Mouse (Mus musculus) gastrocnemius, postnatal 4 days (tissue): ENCODE results near the gene Pax4. TPM values are rescaled to one million over a fixed set of nuclear protein-coding genes. Genes with fewer than 3 reads are reported as not detected.

Experiments
- DNase-seq, 2 experiments: peaks; one replicate each; pipeline ENCODE4 v3.0.0; 2021 to 2022; ENCODE audit warnings: low spot score in 2 of 2, mixed read lengths in 2 of 2
- long read RNA-seq, 2 experiments: library from polyadenylated mRNA; stranded (forward); transcript quantifications; one replicate each; pipeline ENCODE4 v2.0.0; 2021
- total RNA-seq, 2 experiments: library from RNA; stranded (reverse); gene quantifications; 2 replicates each; pipeline ENCODE4 v1.2.3; 2021

Pax4 gene
- not detected for total RNA-seq
- long read RNA-seq, experiment 1: 0 reads
- long read RNA-seq, experiment 2: 0 reads

DNA sequence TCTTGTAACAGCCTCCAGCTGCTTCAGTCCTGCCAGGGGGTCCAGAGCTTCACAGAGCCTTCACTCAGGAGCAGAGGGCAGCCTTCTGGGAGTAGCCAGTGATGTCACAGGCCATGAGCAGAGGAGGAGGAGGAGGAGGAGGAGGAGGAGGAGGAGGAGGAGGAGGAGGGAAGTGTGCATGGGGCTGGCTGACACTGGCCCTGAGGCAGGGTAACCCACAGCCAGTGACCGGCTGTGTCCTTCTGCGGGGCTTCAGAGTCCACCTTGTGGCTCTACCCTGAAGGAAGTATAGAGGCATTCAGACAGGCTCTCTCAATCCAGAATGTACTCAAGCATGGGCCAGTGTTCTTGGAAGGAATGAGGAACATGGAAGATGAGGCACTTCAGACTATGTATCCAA lies at the start of gene Pax4:
Gene Pax4 (minus strand): TSS at position 101 of the 400 bp plus-strand sequence.
- no peak for DNase-seq

DNA sequence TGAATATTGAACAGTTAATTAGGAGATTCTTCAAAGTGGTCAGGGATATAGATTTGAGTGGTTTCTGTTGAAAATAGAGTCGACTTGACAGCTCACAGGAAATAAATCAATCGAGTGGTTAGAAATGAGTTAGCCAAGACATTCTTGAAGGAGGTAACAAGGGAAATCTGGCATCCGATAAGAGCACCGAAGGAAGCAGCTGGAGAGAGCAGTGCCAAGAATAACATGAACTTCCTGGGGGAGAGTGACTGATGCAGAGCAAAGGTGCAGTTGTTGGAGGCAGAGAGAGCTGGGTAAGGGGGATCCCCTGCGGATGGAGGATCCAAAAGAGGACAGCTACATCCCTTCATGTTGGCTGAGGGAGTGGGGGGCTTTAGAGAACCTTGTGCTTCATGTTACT lies 48.7 kb upstream of the Pax4 start:
- DNase-seq: no peak

DNA sequence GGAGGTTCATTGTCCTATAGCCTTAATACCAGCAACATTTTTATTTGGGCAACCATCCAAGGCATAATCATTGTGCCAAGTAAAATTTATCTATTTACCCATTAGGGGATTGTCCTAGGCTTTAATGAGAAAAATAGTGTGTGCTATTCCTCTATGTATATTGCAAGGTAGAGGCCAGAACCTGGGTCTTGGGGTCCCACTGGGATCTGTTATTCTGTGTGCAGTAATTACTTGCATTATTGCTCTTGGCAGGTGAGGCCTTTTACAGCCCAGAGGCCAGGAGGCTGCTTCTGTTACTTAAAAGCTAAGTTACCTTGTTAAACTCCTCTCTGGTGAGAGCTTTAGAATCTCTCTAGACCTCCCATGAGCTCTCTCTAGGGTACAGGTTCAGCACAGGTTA lies 42.0 kb upstream of the Pax4 start:
- no peak for DNase-seq

DNA sequence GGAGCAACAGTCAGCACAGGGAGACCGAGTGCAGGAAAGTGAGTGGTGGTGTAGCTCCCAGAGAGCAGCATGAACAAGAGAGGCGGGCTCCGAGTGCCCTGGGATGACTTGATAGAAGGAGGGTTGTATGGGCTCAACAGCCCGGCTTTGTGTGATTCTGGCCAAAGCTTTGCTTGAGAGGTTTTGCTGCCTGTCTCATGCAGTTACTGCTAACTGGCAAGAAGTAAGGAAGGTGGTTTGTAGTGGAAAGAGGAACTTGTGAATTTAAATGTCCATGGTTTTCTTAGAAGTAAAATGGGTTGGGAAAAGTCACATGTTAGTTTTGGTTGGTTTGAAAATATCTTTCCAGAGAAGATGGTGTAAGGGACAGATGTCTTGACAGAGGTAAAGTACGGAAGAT lies 41.5 kb upstream of the Pax4 start:
- no peak for DNase-seq

DNA sequence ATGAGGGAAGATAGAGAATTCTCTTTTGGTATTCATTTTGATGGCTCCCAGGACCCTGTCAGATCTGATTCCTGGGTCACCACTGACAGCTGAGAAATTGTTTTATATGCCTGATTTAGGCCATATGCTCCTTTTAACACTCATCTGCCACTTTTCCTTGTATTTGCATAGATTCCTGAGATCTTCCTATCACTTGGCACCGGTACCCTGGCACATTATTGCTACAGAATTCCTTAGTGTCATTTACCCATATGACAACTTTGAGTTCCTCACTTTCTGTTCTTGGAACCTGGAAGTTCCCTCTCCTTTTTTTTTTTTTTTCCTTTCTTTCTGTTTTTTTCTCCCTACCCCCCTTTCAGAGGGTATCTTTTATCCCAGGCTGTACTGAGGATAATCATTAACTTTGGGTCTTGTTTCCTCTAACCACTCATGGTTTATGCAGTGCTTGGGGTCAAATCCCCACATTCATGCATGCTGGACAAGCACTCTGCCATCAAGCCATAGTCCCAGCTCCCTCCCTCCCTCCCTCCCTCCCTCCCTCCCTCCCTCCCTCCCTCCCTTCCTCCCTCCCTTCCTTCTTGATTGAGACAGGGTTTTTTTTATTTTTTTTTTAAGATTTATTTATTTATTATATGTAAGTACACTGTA lies 39.2 kb upstream of the Pax4 start:
- DNase-seq: no peak

DNA sequence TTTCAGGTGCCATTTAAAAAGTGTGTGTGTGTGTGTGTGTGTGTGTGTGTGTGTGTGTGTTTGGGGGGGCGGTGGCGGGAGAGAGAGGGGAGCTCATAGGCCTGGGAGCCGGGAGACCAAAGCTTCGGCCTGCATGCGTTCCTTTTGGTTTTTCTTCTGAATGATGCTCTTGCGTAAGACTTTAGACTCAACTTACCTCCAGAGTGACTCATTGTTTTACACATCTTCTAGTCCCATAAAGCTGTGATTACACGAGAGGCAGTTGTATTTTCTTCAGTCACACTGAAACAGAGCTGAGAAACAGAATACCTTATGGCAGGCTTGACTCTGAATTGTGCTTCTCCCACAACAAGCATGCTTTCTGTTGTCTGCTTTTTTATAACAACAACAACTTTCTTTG lies 37.8 kb upstream of the Pax4 start:
- DNase-seq: no peak

DNA sequence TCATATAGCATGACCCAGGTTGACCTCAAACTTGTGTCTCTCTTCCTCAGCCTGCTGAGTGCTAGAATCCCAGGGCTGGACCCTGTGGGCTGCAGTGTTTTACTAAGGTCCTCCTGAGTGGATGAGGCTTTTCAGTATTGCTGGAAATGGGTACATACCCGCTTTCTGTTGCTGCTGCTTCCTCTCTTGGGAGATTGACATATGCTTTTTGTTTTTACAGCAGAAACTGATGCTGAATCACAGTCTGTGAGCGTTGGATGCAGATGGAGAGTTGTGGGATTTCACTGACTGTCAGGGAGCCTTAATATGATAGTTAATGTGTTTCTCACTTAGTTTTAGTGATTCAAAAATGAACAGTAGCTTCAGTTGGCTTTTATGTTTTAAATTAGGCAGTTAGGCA lies 37.3 kb upstream of the Pax4 start:
- DNase-seq: no peak

DNA sequence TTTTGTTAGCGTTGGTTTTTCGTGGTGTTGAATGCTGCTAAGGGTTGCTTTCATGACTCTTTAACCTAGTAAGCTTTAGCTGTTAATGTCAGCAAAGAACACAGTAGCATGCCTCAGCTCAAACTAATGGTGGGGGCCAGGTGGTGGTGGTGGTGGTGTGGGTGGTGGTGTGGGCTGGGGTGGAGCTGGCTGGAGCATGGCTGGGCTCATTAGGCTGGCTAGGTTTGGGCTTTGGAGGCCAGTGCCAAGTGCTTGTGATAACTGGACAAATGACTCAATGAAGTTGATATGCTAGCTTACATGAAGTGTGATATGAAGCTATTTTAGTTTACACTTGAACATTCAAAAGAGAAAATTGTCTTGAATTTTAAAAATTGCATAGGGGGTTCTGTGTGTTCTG lies 36.9 kb upstream of the Pax4 start:
- DNase-seq: no peak

DNA sequence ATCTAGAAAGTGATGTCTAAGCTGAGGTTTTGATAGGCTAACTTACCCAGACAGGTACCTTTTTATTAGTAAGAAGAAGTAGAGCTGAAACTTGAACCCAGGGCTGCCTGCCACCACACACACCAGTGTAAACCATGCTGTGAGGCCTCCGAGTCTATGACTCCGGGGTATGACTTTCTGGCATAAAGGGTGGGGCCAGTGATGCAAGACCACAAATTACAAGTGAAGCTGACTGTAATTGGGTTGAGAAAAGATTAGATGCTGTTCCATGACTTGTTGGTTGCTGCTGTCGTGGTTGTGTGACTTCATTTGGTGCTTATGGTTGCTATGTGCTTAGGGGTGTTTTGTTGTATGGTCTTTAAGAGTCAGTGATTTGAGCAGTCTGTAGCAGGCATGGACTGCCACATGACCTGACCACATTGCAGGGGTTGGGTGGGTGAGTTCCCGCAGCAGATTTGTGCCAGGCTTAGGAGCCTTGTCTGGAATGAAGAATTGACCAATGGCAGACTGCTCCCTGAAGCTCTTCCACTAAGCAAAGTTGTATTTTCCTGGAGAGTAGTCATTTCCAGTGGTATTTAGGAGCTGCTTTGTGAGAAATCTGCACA lies 33.7 kb upstream of the Pax4 start:
- DNase-seq: no peak

DNA sequence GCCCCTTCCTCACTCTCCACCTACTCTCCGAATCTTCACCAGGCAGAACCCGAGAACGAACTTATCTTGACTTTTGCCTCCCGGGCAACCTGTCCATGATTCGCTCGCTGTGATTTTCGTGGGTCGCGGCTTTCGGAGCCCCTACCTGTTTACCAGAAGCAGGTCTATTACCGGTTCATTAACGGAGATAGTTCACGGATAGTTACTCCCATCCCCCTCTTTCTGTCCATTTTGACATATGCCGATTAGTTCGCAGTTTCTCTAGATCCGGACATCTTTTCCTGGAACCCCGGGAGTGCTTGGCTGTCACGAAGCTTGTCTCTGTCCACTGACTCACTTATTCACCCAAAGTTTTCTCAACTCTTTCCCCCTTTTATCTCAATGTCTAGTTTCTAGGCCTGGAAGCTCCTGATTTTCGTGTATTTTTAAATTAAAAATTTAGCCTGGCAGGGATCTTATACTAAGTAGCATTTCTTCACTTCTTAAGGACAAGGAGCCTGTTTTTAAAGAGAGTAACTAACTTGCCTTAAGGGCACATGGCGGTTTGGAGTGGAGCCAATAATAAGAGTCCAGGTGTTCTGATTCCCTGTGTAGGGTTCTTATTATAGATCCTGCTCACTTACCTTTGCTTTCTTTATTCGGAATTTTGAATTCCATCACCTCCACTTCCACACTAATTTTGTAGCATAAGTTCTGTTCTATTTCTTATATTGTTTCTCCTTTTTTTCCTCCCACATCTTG lies 31.8 kb upstream of the Pax4 start:
- no peak for DNase-seq

DNA sequence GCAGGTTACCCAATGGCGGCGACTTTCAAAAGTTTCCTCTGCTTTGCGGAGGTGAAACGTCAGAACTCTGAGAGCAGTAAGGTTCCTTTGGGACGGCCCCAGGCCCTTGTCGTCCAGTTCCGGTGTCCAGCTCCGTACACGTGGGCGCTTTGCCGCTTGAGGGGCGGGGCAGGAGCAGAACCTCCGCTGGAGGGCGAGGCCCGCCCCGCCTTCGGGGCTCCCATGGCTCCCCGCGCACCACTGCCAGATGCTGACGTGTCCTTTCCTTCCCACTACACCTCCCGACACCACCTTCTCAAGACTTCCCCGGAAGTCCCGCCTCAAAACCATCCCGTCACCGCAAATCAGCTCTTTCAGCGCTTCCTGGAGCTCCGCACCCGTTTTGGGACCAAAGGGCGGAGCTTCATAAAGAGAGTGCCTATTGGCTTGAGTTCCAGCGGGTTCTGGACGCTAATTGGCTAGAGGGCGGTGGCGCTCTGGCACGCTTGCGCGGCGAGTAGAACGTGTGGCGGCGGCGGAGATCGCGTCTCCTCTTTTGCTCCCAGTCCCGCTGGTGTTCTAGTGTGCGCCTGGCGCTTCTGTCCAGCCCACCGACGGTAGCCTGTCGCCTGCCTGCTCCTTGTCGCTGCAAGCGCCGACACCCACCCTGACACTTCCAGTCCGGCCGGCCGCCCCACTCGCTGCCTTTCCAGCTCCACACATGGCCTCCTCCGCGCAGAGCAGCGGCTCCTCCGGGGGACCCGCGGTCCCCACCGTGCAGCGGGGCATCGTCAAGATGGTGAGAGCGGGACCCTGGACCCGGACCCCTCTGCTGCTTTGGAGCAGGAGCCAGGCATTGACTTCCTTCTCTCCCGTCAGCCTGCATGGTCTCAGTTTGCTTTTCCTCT lies 31.0 kb upstream of the Pax4 start:
- DNase-seq: peak; percentile 93 to 98

DNA sequence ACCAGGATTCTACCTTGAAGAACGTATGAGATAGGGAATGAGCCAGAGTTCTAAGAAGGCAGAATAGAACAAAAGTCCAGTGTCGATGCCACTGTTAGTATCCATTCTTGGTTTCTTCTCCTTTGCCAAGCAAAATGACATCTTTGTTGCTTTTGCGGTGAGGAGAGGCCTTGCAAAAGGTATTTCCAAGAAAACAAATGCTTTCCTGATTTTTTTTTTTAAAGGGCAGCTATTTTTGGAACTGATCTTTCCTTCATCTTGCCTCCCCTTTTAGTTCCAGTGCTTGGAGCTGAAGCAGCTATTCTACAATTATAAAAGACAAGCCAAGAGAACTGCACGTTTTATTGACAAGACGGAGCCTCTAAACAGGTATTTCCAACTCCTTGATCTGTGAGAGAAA lies 25.7 kb upstream of the Pax4 start, which contains the start of gene Snd1:
Gene Snd1 (plus strand): TSS at position 301 of the 400 bp plus-strand sequence.
- no peak for DNase-seq

DNA sequence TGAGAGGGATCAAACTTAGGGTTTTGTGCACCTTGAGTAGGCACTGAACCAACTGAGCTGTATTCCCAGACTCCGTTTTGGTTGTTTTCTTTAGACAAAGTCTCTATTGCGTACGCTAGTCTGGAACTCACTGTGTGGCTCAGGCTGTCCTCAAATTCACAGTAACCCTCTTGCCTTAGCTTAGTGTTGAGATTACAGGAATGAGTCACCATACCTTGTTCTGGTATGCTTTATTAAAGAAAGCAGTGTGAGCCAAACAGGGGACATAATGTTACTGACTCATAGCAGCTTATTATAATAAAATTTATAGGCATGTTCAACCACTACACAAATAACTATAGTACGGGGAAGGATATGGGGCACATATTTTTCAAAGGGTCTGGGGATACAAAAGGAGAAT lies 25.1 kb upstream of the Pax4 start:
- DNase-seq: no peak

DNA sequence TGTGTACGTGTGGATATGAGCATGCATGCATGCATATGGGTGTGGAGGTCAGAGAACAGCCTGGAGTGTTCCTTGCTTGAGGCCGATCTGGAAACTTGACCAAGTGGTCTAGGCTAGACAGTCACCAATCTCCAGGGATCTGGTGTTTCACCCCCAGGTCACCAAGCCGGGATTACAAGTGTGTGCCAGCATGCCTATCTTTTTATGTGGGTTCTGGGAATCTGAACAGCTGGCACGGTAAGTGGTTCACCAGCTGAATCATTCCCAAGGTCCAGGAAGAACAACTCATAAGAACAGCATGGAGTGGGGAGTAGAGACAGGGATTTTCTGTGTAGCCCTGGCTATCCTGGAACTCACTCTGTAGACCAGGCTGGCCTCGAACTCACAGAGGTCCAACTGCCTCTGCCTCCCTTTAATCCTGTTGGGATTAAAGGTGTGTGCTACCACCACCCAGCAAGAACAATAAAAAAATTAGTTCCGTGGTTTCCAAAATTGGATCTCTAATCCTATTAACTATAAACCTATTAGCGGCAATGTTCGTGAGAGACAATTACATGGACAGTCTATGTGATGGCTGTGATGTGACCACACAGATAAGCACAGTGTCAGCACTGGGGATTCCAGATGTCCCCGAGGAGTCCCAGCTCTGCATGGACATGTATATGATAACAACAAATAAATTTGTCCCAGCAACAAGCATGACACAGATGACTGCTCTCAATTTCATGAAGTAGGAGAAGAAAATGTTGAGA lies 22.3 kb upstream of the Pax4 start:
- DNase-seq: no peak

DNA sequence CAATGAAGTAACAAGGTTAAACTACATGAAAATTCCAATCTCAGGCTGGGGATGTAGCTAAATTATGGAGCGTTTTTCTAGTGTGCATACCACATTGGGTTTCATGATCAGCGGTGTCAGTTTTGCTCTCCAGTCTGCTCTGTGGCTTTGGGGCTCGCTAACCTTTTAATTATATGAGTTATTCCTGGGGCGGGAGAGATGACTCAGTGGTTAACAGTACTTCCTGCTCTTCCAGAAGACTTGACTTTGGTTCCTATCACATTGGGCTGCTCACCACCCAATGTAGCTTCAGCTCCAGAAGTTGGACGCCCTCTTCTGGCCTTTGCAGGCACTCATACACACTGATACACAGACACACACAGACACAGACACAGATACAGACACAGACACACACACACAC lies 21.5 kb upstream of the Pax4 start:
- no peak for DNase-seq

DNA sequence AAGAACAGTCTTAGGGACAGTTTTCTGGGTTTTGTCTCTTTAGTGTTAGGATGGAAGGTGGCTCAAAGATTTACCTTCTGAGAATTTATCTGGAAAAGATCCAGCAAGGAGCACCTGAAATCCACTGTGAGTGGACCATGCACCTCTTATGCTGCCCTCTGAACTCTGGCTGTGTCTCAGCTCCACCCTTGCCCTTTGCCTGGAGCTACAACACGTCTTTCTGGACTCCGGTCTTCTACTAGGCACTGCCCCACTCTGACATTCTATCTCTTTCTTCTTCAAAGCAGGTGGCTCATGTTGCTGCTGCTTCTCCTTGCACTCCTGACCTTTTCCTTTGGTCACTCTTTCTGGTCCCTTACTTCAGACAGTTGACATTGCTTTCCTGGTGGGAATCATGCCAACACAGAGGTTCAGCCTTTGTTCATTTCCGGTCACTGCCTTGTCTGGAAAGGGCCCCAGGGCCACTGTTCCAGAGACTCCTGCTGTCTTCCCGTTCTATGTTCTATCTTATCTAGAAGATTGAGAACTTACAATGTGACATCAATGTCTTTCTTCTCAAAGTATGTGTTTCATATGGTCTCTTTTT lies 21.0 kb upstream of the Pax4 start:
- DNase-seq: no peak

DNA sequence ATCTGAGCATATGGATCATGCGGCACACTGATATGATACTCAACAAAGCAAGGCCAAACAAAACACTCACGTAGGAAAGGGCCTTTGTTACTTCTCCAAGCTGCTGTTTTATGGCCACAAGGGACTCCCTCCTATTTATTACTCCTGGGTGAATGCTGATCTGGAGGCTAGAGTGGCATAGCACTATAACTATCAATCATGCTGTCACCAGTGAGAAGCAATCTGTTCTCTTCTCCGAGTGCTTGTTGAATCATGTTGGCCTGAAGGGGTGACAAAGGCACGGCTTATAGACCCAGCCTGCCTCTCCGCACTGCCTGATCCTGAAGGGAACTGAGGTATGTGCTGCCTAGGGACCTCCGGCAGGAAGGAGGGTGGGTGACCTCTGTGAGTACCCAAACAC lies 15.5 kb upstream of the Pax4 start:
- no peak for DNase-seq

DNA sequence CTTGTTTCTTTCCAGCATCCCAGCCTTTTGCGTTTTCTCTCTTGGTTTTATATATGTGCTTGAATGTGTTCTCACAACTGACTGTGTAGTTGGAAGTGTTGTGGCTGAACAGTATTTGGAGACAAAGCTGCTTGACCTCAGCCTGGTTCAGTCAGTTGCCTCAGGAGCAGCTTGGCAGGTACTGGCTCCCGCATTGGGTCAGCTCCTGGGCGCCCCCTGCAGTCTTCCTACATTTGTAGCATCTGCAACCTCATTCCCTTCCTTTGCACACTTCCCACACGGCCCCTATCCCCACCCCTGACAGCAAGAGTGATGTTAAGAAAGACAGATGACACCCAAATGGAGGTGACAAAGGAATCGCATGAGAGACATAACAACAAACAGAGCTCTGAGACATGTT lies 11.4 kb upstream of the Pax4 start:
- peak; percentile 23 to 54 for DNase-seq

DNA sequence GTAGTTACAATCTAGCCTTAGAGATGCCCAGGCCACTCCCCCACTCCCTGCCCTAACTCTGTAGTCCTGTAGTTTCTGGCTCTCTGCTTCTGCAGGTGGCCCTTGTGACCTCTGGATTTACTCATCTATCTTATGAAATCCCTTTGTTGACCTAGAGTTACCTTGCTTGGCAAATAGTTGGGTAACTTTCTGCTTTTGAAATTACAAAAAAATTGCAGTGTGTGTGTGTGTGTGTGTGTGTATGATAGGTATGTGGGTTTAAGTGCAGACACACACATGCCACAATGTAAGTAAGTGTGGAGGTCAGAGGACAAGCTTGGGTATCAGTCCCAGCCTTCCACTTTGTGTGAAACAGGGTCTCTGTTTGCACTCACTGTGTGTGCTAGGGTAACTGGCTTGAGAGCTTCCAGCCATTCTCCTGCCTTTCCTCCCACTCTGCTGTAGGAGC lies 10.1 kb upstream of the Pax4 start:
- DNase-seq: no peak

DNA sequence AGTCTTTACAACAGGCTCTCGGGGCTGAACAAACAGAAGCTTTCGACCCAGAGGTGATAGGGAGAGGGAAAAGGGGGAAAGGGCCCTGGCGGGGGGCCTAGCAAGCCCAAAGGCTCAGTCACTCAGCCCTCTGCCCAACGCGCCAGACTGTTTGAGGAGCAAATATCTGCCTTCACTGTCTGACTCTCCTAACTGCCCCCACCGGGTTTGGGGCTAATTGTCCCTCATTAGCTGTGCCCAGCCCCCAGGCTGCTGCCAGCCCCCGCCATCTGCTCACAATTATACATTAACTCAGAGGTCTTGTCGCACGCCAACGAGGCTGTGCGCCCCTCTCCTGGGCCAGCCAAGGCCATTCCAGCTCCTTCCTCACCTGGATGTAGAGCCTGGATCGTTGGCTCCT lies 1.8 kb upstream of the Pax4 start:
- DNase-seq: no peak
